Mouse (Mus musculus) duodenum, adult 2 months (tissue): ENCODE results near the gene Ssu72. TPM values are rescaled to one million over a fixed set of nuclear protein-coding genes. Genes with fewer than 3 reads are reported as not detected.

ENCODE experiments used
- polyA plus RNA-seq: library from polyadenylated mRNA; depleted of rRNA; stranded (reverse); fragments of >200 nt; gene quantifications from 2 replicates; pipeline ENCODE4 v1.2.3, GENCODE M21; 2012; ENCODE audit warnings: low replicate concordance; rRNA removed

Gene Ssu72
- polyA plus RNA-seq: 124 and 138 TPM in 2 replicates

DNA sequence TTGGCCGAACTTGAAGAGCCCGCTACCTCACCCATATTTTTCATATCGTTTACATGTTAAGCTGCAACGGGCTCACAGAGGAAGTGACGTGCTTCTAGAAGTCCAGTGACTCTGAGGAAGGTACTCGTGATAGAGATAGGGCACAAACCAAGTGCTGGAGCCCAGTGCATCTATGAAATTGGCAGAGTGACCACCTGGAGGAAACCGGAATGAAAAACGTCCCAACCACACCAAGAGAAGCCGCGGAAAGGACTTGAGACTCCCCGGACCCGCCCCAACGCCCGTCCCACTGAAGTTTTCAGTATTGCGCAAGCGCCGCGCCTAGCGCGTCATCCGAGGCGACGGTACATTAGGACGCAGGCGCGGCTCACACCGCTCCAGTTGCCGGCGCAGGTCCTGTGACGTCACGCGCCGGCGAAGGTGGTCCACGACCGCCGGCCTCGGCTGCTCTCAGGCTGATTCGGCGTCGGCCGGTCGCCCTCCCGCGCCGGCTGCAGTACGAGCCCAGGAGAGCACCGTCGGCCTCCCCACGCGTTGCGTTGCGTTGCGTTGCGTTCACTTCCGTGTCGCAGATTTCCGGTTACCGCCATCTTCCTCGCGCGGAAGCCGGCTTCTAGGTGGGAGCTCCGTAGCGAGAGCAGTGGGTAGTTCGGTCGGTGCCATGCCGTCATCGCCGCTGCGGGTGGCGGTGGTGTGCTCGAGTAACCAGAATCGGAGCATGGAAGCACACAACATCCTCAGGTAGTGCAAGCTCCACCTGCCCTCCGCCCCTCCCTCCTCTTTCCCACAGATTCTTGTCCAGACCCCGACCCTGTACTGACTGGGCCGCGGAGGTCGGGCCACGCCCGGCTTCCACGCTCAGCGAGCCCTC, at the start of gene Ssu72:
TSS of gene Ssu72 (plus strand) at position 80 of the 871 bp plus-strand sequence.

GRCm38 (mm10) chr4:155668689-155669597, 35.7 kb upstream of the Ssu72 start, which contains the start of gene Mib2:
Gene Mib2 (minus strand): TSS chr4:155669198.

DNA sequence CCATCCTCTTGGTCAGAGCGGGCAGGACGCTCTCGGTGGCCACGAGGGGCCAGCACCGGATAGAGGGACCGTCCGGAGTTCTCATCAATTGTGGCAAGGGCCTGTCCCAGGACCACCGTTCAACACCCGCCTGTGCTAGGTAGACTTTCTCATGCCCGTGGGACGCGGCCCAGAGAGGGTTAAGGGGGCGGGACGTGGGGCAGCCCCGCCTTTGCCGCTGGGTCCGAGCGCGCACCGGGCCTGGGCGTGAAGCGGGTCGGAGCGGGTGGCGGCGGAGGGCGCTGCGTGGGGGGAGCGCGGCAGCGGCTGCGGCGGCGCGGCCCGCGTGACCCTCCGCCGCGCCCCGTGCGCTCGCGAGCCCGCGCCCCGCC, 10.5 kb upstream of the Ssu72 start, which contains the start of gene Fndc10:
TSS of gene Fndc10 (plus strand) at position 232 of the 371 bp plus-strand sequence.

DNA sequence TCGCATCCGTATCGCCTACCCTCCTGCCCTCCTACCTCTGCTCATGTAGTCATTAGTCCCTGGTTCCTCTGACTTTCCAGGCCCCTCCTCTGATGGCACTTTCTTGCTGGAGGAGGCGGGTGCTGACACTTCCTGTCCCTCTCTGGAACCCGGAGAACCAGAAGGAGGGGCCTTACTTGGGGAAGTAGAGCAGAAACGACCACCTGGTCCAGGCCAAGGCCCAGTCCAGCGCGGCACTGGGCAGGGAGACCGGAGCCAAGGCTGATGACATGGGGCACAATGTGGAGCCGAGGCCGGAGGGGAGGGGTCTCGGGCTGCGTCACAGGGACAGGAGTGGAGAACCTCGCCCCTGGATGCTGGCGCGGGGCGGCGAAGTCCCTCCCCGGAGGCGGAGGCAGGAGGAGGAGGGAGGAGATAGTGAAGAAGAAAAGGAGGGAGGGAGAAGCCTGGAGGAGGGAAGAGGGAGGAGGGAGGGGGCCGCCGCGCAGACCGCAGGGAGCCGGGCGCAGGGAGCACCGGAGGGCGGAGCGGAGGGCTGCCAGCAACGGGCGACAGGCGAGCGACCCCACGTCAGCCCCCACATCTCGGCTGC, 29.8 kb downstream of the Ssu72 start, which contains the start of gene Tmem240:
TSS of gene Tmem240 (plus strand) at position 451 of the 592 bp plus-strand sequence.

DNA sequence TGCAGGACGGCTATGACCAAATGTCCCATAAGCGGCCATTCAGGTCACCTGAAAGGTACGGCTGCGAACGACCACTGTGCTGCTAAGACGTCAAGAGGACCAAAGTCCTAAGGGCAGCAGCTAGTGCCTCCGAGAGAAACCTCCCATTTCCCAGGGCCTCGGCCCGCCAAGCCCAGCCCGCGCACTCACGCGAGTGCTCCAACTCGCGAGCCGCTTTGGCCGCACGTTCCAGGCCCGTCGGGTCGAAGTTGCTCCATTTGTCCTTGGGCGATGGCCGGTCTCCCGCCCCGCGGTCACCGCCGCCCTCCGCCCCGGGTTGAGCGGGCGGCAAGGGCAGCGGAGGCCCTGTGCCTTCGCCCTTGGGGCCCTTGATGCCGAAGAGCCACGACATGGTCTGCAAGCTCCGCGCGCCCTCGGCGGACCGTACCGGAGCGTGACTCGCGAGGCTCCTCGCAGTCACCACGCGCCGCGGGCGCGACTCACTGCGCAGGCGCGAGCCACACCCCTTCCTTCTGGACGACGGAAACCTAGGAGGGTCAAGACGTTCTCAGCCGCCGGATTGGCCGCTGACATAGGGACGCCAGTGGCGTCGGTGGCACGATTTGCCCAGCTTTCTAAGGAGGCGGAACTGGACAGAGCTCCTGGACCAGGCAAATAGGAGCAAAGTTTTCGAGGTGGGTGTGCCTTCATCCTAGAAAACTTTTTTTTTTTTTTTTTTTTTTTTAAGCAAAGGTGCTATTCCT, 56.2 kb downstream of the Ssu72 start, which contains the start of gene Atad3a:
TSS of gene Atad3a (minus strand) at position 481 of the 743 bp plus-strand sequence.

DNA sequence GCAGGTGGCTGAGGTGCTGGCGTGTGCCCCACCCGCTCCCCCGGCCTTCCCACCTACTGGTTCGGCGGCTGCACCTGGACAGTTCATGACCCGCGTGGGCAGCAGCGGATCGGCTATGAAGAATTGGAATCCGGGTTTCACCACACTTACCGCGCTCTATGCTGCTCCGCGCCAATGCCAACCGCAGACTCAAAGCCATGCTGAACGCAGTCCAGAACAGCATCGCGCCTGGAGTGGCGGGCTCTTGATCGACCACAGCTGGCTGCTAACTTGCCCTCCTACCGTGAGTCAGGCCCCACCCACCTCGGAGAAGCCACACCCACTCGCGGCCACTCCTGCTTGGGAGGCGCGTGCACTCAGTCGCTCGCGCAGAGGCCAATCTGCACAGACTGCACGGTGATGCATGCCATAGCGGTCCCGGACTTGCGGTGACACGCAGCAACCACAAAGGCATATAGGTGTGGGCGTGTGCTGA, 69.7 kb downstream of the Ssu72 start, which contains the start of gene Vwa1:
TSS of gene Vwa1 (minus strand) at position 419 of the 475 bp plus-strand sequence.

Other genes with a start within 250 kb of the Ssu72 start
- 1.1 and 2.4 TPM in 2 replicates for gene Tmem52, start 235.7 kb upstream of the Ssu72 start, polyA plus RNA-seq
- 463 and 1,045 TPM in 2 replicates for gene Gnb1, start 213.4 kb upstream of the Ssu72 start, polyA plus RNA-seq
- gene Nadk, start 142.4 kb upstream of the Ssu72 start, polyA plus RNA-seq: 106 and 132 TPM in 2 replicates
- gene Slc35e2, start 103.4 kb upstream of the Ssu72 start, polyA plus RNA-seq: 16.8 and 17.8 TPM in 2 replicates
- gene Cdk11b, start 79.9 kb upstream of the Ssu72 start, polyA plus RNA-seq: 28.5 and 44.9 TPM in 2 replicates
- gene Gm10563, start 59.4 kb upstream of the Ssu72 start, polyA plus RNA-seq: not detected in 2 replicates
- gene Mmp23, start 51.4 kb upstream of the Ssu72 start, polyA plus RNA-seq: 23.1 and 28.4 TPM in 2 replicates
- gene Mib2, start 35.6 kb upstream of the Ssu72 start, polyA plus RNA-seq: 63.6 and 88.9 TPM in 2 replicates
- gene Fndc10, start 10.5 kb upstream of the Ssu72 start, polyA plus RNA-seq: 28.5 and 30.2 TPM in 2 replicates
- 0.58 and 0.78 TPM in 2 replicates for gene Tmem240, start 30.0 kb downstream of the Ssu72 start, polyA plus RNA-seq
- gene Atad3a, start 56.3 kb downstream of the Ssu72 start, polyA plus RNA-seq: 102 and 109 TPM in 2 replicates
- gene Vwa1, start 69.9 kb downstream of the Ssu72 start, polyA plus RNA-seq: 19.1 and 135 TPM in 2 replicates
- gene Tmem88b, start 81.1 kb downstream of the Ssu72 start, polyA plus RNA-seq: 3.1 and 6.1 TPM in 2 replicates
- gene Ankrd65, start 85.6 kb downstream of the Ssu72 start, polyA plus RNA-seq: not detected in 2 replicates
- gene Mrpl20, start 98.1 kb downstream of the Ssu72 start, polyA plus RNA-seq: 32.6 and 49.9 TPM in 2 replicates
- 23.8 and 25.3 TPM in 2 replicates for gene Ccnl2, start 107.7 kb downstream of the Ssu72 start, polyA plus RNA-seq
- 159 and 208 TPM in 2 replicates for gene Aurkaip1, start 126.5 kb downstream of the Ssu72 start, polyA plus RNA-seq
- gene Mxra8, start 134.9 kb downstream of the Ssu72 start, polyA plus RNA-seq: 69.2 and 97.5 TPM in 2 replicates
- 142 and 173 TPM in 2 replicates for gene Dvl1, start 142.6 kb downstream of the Ssu72 start, polyA plus RNA-seq
- 1.1 and 1.2 TPM in 2 replicates for gene Tas1r3, start 158.6 kb downstream of the Ssu72 start, polyA plus RNA-seq
- gene Cptp, start 164.6 kb downstream of the Ssu72 start, polyA plus RNA-seq: 56.0 and 86.9 TPM in 2 replicates
- gene Ints11, start 164.7 kb downstream of the Ssu72 start, polyA plus RNA-seq: 14.6 and 19.2 TPM in 2 replicates
- gene Pusl1, start 187.0 kb downstream of the Ssu72 start, polyA plus RNA-seq: 30.9 and 65.5 TPM in 2 replicates
- 13.3 and 14.8 TPM in 2 replicates for gene Acap3, start 187.0 kb downstream of the Ssu72 start, polyA plus RNA-seq
- gene Ube2j2, start 239.0 kb downstream of the Ssu72 start, polyA plus RNA-seq: 123 and 179 TPM in 2 replicates